ENCODE assay signal across 10 mouse cellular contexts in genomic region chr9:41586966-41587570, GRCm38 (mm10).
DNase-seq lines count a peak whose midpoint lies in the region; ATAC-seq lines count a peak whose summit lies in the region.
"Had no signal": no experiment of that assay in that cellular context is flagged by ENCODE, and none has a peak within 500 bp of the region (broad histone marks: within the 10 kb centered on the region; RNA-seq: fewer than 3 reads in every experiment).

No protein-coding gene starts in this region.

- H3K4me1 ChIP-seq in forebrain, embryonic 12.5 days = peaks cover 52% of the 10 kb centered on the region
- H3K4me1 ChIP-seq in limb, embryonic 13.5 days = peaks cover 52% of the 10 kb centered on the region
- H3K4me1 ChIP-seq in stomach, embryonic 14.5 days (ENCODE audit: control insufficient read depth, insufficient read depth, low read length) = peaks cover 35% of the 10 kb centered on the region; the same call in 1 of the 2 replicates

- peak; percentile 67 for DNase-seq in kidney, adult 9 months
- no peak for DNase-seq in kidney, postnatal 4 days
- no peak for DNase-seq in gastrocnemius, postnatal 4 days (ENCODE audit: low spot score in 2 of 2)
- DNase-seq: cerebellum, adult 8-10 months; heart, postnatal 10 days had no signal

- no peak for ATAC-seq in forebrain, embryonic 12.5 days (ENCODE audit: low FRiP score)
- ATAC-seq in limb, embryonic 13.5 days (ENCODE audit: low FRiP score, low read depth) = no peak
- ATAC-seq in stomach, embryonic 14.5 days (ENCODE audit: insufficient number of reproducible peaks, insufficient read depth, low FRiP score, low read depth) = no peak
- ATAC-seq in monocyte, adult 5-6 weeks (replicated peaks; ENCODE audit: insufficient number of reproducible peaks, low FRiP score, low TSS enrichment, poor library complexity, severe bottlenecking) = no peak
- no peak for ATAC-seq in activated CD4-positive, CD25-positive, alpha-beta regulatory T cell, adult 4 months

- no peaks in the 10 kb centered on the region for H3K27me3 ChIP-seq in forebrain, embryonic 12.5 days
- no peaks in the 10 kb centered on the region for H3K27me3 ChIP-seq in limb, embryonic 13.5 days
- no peaks in the 10 kb centered on the region for H3K27me3 ChIP-seq in stomach, embryonic 14.5 days (ENCODE audit: control insufficient read depth, insufficient read depth, low read length)

- peak overlapping the region; percentile 62 for H3K4me2 ChIP-seq in forebrain, embryonic 12.5 days
- H3K4me2 ChIP-seq in limb, embryonic 13.5 days (replicated peaks) = peak overlapping the region; percentile 74
- H3K4me2 ChIP-seq in stomach, embryonic 14.5 days (replicated peaks; ENCODE audit: low read depth, low read length) = peak overlapping the region; percentile 39

- peak overlapping the region; percentile 68 for H3K9ac ChIP-seq in forebrain, embryonic 12.5 days
- peak overlapping the region; percentile 86 for H3K9ac ChIP-seq in limb, embryonic 13.5 days
- H3K9ac ChIP-seq in stomach, embryonic 14.5 days (replicated peaks; ENCODE audit: low read depth, low read length) = no peak overlapping the region

- WGBS in forebrain, embryonic 12.5 days = 54% methylated on average over 4 of the region's 4 CpGs
- 71% methylated on average over 4 of the region's 4 CpGs for WGBS in limb, embryonic 13.5 days
- WGBS in stomach, embryonic 14.5 days = 74% methylated on average over 4 of the region's 4 CpGs

- H3K9me3 ChIP-seq in forebrain, embryonic 12.5 days = no peaks in the 10 kb centered on the region
- H3K9me3 ChIP-seq in limb, embryonic 13.5 days = no peaks in the 10 kb centered on the region
- no peaks in the 10 kb centered on the region for H3K9me3 ChIP-seq in stomach, embryonic 14.5 days (ENCODE audit: control insufficient read depth, low read depth, low read length)

- H3K36me3 ChIP-seq in forebrain, embryonic 12.5 days (replicated peaks) = peaks cover 52% of the 10 kb centered on the region
- peaks cover 61% of the 10 kb centered on the region for H3K36me3 ChIP-seq in limb, embryonic 13.5 days
- peaks cover 47% of the 10 kb centered on the region for H3K36me3 ChIP-seq in stomach, embryonic 14.5 days (ENCODE audit: control insufficient read depth, insufficient read depth, low read length)

- H3K4me3 ChIP-seq in forebrain, embryonic 12.5 days (replicated peaks) = peak overlapping the region; percentile 37
- H3K4me3 ChIP-seq in limb, embryonic 13.5 days = peak overlapping the region; percentile 46
- H3K4me3 ChIP-seq in stomach, embryonic 14.5 days (ENCODE audit: low read depth, low read length) = no peak overlapping the region

- peak overlapping the region; percentile 95 for H3K27ac ChIP-seq in forebrain, embryonic 12.5 days
- H3K27ac ChIP-seq in limb, embryonic 13.5 days = peak overlapping the region; percentile 94
- peak overlapping the region; percentile 39; the same call in 1 of the 2 replicates for H3K27ac ChIP-seq in stomach, embryonic 14.5 days (ENCODE audit: low read length)

Comparison
In these comparisons a context has a peak if more than half of its experiments do, and no peak if none do; other contexts are left out.
1. H3K27ac ChIP-seq: peak in every context shown above with its lines; median percentile 95 in forebrain, embryonic 12.5 days; 94 in limb, embryonic 13.5 days; 39 in stomach, embryonic 14.5 days.